Mouse (Mus musculus): Measurements from ENCODE around the gene Bpifb1.
"Not testable (repeated sequence)": the region's sequence is repeated elsewhere in the genome, so short reads cannot be mapped to it uniquely, and the experiment has no call there.

Gene Bpifb1

DNA sequence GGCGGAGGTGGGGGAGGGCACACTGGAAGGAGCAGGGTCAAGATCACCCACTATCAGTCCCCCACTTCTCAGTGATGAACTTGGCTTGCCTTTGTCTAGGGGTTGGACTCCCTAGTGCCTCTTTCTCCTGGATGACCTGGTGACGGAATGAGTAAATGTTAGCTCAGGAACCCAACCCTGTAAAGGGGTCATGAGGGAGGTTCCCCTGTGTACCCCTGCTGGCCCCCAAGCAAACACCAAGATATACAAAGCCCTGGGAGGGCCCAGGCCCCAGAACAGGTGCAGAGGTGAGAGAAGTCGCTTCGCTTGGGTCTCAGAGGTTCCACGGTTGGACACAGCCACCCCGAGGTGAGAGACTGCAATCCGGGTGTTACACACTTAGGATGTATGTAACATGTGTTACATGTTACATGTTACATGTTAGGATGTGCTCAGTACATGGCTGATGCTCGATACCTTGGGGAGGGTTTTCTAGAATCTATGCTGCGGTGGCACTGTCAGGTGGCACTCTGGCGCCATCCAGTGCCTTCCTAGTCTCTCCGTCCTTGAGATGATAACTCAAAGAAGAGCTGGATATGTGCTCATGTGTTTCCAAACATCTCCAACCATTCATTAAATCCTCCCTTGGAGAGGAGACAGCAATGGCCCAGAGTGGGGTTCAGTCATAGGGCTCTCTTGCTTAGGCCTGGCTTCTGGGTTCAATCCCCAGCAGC, at the start of gene Bpifb1:
Gene Bpifb1 (plus strand): TSS at position 273 of the 713 bp plus-strand sequence.
- no peak for DNase-seq (ENCODE audit: low spot score)

DNA sequence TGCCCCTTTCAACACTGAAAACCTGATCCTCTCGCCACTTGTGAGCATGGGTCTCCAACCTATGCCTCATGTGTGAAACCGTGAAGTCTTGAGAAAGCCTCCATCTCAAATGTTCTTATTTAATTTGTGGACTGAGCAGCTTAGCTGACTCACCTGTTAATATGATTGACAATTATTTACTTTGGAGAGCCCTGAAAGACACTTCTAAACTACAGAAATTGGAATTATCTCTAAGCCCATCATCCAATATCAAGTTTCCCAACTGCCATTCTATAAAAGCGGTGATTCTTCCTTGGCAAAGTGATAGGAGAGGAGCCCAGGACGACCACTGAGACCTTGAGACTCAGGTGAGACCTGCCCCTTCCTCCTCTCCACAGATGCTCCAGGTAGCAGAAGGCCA, 48.0 kb upstream of the Bpifb1 start, which contains the start of gene Bpifa1:
Gene Bpifa1 (plus strand): TSS at position 301 of the 400 bp plus-strand sequence.
- no peak for DNase-seq (ENCODE audit: low spot score)

DNA sequence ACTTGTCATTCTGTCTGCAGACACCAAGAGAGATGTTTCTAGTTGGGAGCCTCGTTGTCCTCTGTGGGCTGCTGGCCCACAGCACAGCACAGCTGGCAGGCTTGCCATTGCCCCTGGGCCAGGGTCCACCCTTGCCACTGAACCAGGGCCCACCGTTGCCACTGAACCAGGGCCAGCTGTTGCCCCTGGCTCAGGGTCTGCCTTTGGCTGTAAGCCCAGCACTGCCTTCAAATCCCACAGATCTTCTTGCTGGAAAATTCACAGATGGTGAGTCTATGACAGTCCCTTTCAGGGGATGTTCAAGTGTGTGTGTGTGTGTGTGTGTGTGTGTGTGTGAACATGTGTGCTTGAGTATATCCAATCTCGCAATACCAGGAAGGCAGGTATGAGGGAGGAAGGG, 46.9 kb upstream of the Bpifb1 start:
- DNase-seq (ENCODE audit: low spot score), result no peak

DNA sequence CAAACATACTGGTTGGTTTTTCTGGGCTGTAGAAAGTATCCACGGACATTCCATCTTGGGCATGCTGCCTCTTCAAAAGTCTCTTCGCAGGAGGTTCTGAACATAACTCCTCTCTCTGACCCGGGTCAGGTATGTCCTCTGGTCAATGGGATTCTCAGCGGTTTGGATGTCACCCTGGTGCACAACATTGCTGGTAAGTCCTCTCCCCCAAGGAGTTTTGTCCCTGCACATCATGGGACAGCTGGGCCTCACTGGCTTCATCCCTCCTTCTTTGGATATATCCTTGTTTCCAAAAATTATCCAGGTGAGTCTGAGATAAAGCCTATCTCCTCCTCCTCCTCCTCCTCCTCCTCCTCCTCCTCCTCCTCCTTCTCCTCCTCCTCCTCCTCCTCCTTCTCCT, 43.1 kb upstream of the Bpifb1 start:
- no peak for DNase-seq (ENCODE audit: low spot score)

DNA sequence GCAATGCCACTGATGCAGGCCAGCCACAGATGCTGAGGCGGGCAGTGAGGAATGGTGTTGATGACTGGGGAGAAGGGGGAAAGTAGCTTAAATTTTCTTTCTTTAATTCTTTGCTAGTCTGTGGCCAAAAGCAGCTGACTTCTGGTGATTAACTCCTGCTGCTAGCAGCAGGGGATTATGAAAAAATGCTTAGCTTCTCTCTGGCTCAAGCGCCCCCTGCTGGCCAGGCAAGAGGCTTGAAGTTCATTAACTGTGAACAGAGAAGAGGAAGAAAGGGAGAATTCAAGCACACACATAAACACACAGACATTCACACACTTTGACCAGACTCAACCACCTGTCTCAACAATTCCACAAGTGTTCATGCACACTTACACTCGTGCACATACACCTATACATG, 32.2 kb upstream of the Bpifb1 start:
- DNase-seq (ENCODE audit: low spot score), result no peak

DNA sequence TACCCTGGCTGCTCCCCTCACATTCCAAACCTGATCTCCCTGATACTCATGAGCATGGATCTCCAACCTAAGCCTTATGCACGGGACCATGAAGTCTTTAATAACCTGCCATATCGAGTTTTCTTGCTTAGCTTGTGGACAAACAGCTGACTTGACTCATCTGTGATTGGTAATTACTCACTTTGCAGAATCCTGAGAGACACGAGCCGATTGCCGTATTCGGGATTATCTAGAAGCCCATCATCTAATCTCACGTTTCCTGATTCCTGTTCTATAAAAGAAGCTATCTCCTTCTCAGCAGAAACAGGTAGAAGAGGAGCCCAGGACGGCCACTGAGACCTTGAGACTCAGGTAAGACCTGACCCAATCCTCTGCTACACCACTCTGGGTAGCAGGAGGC, 28.3 kb upstream of the Bpifb1 start, which contains the start of gene Bpifa5:
Gene Bpifa5 (plus strand): TSS at position 301 of the 400 bp plus-strand sequence.
- DNase-seq (ENCODE audit: low spot score), result no peak

DNA sequence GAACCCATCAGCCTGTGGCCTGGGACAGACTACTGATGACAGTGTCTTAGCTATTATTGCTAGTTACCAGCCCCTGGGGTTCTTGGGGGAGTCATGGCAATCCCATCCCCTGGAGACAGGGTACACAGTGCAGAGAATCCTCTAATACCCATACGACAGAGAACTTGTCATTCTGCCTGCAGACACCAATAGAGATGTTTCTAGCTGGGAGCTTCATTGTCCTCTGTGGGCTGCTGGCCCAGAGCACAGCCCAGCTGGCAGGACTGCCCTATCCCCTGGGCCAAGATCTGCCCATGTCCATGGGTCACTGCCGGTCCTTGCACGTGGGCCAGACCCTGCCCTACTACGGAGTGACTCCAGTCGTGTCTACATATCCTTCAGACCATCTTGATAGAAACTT, 27.3 kb upstream of the Bpifb1 start:
- no peak for DNase-seq (ENCODE audit: low spot score)

DNA sequence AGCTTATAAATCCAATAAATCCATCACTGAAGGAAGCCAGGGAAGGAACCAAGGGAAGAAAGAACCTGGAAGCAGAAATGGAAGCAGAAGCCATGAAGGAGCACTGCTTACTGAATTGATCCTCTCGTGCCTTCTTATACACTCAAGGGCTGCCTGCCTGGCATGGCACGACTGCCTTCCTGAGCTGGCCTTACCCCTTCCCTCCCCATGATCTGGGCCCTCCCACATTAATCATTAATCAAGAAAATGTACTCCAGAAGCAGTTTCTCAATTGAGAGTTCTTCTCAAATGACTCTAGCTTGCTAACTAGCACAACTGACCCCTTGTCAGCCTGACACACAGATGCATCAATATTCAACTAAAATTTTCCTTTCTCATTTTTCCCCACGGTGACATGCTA, 21.4 kb upstream of the Bpifb1 start:
- no peak for DNase-seq (ENCODE audit: low spot score)

DNA sequence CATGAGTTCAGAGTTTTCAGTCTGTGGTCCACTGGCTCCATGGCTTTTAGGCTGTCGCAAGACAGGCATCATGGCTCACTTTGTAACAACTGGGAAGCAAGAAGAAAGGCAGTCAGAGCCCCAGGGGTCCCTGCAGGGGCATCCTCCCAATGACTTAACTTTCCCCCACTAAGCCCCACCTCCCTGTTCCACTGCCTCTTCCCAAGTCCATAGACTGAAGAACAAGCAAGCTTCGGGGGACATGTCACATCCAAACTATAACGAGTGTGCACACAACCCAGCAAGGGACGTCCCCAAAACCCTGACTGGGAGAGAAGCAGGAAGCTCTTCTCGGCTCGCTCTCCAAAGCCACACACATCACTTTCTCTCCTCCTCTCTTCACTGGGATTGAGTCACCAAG, 19.0 kb upstream of the Bpifb1 start:
- DNase-seq (ENCODE audit: low spot score), result no peak

DNA sequence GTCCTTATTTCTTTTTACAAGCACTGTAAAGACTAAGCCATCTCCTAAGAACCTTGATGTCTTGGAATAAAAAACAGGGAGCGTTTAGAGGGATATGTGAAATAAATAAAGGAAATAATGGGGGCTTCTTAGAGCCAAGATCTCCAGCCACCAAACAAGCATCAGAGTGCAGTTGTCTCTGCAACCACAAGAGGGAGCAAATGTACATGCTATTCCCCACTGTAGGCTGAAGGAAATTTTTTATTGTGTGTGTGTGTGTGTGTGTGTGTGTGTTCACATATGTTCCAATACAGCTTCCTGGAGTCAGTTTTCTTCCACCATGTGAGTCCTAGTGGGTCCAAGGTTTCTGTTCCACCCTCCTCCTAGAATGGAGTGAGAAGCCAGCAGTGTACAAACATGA, 17.3 kb upstream of the Bpifb1 start:
- DNase-seq (ENCODE audit: low spot score), result no peak

DNA sequence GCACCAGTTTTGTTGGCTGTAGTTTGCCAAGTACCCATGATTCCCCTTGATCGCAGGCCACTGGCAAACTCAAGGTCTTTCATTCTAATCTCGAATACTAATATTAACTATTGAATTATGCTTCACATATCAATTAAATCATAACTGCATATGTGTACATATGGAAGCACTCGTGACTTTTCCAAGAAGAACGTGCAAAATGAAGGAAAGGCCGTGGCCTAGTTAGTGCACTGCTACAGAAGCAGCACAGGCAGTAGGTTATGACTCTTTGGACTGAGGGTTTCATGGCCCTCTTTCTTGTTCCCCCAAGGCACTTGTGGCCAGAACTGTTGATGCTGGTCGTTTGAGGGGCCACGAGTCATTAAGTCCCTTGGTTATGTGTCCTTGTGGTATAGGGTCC, 8.7 kb upstream of the Bpifb1 start:
- DNase-seq (ENCODE audit: low spot score), result not testable (repeated sequence)

DNA sequence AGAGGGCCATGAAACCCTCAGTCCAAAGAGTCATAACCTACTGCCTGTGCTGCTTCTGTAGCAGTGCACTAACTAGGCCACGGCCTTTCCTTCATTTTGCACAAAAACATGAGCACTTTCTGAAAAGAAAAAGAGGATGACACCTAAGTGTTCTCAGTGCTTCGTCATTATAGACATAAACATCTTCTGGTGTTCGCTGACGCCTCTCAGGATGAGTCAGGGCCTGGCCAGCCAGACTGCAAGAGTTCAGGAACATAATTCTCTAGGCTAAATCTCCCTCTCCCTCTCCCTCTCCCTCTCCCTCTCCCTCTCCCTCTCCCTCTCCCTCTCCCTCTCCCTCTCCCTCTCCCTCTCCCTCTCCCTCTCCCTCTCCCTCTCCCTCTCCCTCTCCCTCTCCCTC, 7.6 kb upstream of the Bpifb1 start:
- not testable (repeated sequence) for DNase-seq (ENCODE audit: low spot score)

DNA sequence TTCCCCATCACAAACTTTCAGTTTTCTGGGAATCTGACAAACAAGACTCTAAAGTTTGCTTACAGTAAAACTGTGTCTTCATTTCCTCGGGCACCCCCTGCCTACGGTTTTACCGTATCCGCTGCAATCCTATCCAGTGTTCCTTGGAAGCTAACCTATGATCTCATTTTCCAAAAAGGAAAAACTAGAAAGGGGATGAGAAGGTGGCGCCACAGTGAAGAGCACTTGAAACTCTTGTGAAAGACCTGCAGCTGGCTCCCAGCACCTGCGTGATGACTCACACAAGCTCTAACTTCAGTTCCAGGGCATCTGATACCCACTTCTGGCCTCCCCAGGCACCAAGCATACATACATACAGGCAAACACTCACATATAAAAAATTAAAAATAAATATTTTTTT, 5.3 kb upstream of the Bpifb1 start:
- no peak for DNase-seq (ENCODE audit: low spot score)

DNA sequence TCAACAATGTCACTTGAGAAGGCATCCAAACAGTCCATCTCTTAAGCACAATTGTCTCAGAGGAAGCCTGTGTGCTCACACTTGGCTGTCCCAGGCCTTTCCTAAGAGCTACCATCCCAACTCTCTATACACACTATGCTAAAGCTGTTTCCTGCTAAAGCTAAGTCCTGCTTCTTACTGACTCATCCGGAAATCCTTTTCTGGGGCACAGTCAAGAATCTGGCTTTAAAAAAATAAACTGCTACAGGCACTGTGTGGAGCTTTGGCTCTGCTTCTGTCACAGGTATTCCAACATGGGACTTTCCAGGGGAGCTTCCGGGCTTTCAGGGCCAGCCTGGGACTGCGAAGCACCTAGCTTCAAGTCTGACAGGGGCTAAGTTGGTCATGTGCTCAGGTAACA, 4.9 kb upstream of the Bpifb1 start:
- no peak for DNase-seq (ENCODE audit: low spot score)

DNA sequence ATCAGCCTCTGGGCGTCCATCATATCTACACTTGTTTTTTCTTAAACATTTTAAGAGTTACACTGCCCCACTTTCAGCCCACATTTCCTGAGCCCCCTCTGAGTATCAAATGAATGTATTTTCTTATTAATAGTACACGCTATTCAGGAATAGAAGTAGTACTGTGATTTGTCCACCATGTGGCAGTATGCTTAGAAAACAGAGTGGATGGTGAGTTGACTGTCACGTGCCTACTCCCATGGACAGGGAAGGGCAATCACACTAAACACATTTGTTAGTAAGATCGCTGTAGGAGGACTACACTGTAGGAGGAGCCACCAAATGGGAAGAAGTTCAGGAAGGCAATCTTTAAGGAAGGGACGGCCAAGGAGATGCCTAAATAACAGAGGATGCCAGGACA, 3.1 kb upstream of the Bpifb1 start:
- DNase-seq (ENCODE audit: low spot score), result no peak

DNA sequence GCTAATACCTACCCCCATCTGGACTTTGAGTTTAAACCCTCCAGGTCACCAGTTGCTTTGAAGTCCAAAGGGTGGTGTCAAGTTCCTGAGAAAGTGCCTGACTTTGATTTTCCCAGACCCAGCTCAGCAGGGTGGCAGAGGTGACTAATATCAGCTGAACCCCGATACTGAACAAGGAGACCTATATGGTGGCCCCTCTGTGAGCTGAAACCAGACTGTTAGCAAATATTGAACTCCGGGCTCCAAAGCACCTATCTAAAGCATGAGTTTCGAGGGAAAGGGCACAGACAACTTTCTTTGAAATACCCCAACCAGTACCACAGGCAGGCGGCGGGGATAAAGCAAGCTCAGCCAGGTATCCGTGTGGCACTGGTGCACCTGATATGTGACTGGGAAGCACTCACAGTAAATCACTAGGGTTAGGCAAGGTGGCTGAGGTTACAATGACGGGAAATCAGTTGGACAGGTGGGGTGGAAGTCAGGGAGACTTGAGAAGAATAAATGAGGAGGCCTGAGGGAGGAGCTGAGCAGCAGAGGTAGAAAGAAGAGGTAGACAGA, 662 bp upstream of the Bpifb1 start:
- DNase-seq (ENCODE audit: low spot score), result no peak

DNA sequence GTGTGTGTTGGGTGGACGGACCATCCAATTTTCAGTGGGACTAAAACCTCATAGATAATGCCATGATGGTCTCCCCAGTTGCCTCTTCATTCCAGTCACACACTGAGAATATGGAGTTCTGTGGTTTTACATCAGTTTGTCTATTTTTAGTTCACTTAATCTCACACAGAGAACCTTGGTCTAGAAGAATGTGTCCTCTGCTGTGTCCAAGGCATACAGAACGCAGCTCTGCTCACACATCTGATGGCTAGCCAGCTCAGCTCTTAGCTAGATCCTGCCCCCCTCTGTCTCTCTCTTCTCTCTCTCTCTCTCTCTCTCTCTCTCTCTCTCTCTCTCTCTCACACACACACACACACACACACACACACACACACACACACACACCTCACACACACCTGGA, 1.5 kb downstream of the Bpifb1 start:
- DNase-seq (ENCODE audit: low spot score), result no peak

DNA sequence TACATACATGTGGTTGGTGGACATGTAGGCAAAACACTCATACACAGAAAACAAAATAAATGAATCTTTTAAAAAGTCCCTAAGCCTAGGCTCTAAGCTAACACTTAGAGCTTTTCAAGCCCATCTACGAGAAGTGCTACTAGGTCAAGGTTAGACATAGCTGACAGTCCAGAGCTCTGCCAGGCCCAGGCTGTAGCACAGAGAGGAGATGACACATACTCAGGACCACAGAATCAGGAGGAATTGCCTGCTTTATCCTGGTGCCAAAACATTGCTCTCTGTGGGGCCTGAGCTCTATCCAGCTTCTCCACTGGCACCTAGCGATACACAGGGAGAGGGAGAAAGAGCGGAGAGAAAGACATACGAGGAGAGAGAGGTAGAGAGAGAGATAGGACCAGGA, 2.5 kb downstream of the Bpifb1 start:
- no peak for DNase-seq (ENCODE audit: low spot score)

DNA sequence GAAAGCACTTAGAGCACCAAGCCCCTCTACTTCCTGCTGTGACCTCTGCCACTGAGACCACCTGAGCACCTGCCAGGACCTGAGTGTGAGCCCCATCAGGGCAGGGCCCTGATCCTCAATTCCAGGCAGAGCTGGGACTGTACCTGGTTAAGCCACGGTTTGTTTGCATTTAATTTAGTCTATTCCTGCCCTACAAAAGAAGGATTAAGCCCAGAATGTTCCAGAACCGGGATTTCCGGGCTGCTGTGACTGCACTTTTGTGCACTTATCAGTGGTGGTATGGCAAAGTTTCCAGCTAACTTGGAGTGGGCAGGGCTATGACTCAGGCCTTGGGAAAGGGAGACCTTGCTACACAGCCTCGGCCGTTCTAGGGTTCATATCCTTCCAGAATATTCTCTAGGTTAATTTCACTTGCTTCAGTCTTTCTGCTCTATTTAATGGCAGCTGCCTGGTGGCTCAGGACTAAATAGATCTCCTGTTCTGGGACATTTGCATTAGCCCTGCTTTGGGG, 3.4 kb downstream of the Bpifb1 start:
- no peak for DNase-seq (ENCODE audit: low spot score)

DNA sequence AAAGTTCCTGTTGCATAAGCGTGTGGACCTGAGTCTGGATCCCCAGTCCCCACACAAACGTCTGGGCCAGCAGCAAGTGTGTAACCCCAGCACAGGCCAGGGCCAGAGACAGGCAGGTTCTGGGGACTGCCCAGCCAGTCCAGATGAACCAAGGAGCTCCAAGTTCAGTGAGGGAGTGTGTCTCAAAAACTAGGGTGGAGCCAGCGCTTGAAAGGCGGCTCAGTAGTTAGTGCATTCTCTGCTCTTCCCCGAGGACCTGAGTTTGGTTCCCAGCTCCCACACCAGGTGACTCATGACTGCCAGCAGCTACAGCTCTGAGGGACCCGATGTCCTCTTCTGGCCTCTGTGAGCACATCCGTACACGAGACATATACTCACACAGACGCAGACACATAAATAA, 6.4 kb downstream of the Bpifb1 start:
- no peak for DNase-seq (ENCODE audit: low spot score)

DNA sequence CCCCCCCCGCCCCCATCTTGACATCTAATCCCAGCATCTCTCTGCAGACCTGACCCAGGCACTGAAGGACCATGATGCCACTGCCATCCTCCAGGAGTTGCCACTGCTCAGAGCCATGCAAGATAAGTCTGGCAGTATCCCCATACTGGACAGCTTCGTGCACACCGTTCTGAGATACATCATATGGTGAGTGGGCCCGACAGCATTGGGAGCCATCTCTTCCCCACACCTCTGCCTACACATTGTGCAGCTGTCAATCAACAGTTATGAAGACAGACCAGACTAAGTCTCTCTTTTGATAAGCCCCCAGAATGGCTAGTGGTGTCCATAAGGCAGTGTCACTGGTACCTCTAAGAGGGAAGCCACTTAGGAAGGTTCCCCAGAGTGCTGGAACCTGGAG, 14.0 kb downstream of the Bpifb1 start:
- DNase-seq (ENCODE audit: low spot score), result no peak

DNA sequence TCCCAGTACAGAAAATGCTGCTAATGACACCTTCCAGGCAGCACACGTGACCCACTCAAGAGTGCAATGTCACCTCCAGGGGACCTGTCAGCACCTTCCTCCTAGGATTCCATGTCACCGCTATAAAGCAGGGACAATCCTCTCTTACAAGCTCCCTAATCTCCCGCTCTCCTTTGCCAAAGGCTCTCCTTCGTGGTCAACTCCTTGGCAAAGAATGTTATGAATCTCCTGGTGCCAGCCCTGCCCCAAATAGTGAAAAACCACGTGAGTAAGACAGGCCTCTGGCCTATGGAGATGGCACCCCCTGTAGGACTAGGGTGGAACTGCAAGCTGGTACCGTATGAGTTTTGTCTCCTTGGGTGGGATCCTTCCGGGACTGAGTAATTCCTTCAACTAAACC, 16.3 kb downstream of the Bpifb1 start:
- no peak for DNase-seq (ENCODE audit: low spot score)

DNA sequence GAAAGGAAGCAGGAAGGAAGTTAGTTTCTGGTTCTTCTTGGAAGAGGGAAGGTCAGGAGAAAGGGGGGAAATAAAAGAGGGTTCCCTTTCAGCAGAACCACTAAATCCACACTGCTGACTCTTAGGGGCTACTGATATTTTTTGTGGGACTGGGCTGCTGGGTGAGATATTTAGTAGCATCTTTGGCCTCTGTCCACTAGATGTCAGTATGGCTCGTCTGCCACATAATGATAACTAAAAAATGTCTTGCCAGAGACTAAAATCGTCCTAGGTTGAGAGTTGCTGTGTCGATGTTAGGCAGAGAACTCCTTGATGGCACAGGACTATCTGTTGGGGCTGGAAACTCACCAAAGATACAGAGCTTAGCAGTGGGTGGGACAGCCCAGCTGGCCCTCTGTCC, 18.5 kb downstream of the Bpifb1 start:
- DNase-seq (ENCODE audit: low spot score), result no peak

DNA sequence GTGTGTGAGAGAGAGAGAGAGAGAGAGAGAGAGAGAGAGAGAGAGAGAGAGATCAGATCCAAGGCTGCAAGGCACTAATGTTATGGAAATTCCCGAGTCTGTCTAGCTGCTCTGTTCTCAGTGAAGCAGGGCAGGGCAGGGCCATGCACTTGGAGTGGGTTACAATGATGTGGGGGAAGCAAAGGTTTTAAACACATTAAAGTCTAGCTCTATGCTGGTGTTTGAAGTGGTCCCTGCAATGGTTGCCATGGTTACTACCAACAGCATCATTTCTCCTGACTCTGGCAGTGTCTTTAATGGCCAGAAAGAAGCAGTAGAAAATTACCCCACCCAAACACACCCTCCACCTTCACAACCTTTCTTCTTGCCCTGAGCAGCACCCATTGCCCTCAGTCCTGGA, 20.5 kb downstream of the Bpifb1 start:
- DNase-seq (ENCODE audit: low spot score), result no peak

Measured in spleen, adult 12 weeks (tissue).